Mouse (Mus musculus): Measurements from ENCODE around the gene Tcf23. TPM values are rescaled to one million over a fixed set of nuclear protein-coding genes. Genes with fewer than 3 reads are reported as not detected.
A peak's percentile ranks its signal among the peaks of the same experiment; 100 is the strongest.

Gene Tcf23
- polyA plus RNA-seq, 1 experiment from 2014 or later = 0.08 TPM

DNA sequence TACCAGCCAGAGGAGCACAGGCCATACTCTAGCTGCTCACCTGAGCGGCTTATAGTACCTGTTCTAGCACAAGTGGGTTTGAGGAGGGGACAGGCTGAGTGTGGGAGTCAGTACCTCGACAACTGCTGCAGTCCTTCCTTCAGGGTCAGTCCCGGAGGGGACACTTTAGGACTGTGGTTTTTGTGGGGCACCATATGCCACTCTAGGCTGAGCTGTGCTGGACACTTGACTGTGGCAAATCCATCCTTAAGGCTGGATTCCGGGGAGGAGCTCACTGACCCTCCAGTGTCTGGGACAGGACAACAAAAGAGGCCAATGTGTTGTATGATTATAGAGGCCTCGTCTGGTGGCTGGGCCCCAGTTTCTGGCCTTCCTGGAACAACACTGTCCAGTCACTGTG lies 15.9 kb upstream of the Tcf23 start:
- ATAC-seq (ENCODE audit: low FRiP score, low TSS enrichment) (no peak), DNase-seq (no peak)
- 84% methylated on average over 5 of the region's 5 CpGs for WGBS
- no peaks in the 10 kb centered on the region for H3K27me3 ChIP-seq (ENCODE audit: control insufficient read depth, insufficient read depth, low read length)
- peaks cover 14% of the 10 kb centered on the region for H3K4me1 ChIP-seq (ENCODE audit: control insufficient read depth, insufficient read depth, low read length)
- peaks cover 46% of the 10 kb centered on the region for H3K36me3 ChIP-seq (ENCODE audit: control insufficient read depth, insufficient read depth, low read length)
- no peak overlapping the region for H3K27ac ChIP-seq (replicated peaks; ENCODE audit: low read depth, low read length)
- no peak overlapping the region for H3K4me3 ChIP-seq (replicated peaks; ENCODE audit: low read depth, low read length)
- no peak overlapping the region for H3K9ac ChIP-seq (replicated peaks; ENCODE audit: low read length)
- H3K4me2 ChIP-seq (ENCODE audit: low read length) = no peak overlapping the region
- H3K9me3 ChIP-seq (ENCODE audit: control insufficient read depth, low read length) = no peaks in the 10 kb centered on the region

DNA sequence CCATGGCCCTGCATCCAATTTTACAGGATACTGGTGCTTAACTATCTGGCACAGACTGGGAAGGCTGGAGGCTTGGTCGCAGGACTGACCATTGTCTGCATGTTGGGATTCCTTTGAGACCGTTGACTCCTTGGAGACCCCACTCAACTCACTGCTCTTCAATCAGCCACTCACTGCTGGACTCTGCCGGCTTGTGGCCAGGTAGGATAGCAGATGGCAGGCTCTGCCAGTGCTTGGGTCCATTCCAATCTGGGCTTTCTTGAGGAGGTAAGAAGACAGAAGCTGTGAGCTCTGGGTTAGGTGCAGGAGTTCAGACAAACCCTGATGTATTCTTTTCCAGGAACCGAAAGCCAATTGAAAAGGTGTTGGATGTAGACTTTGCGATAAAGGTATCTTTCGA lies 14.4 kb upstream of the Tcf23 start:
- no peak for ATAC-seq (ENCODE audit: low FRiP score, low TSS enrichment)
- H3K4me2 ChIP-seq (ENCODE audit: low read length) = no peak overlapping the region
- no peak overlapping the region for H3K4me3 ChIP-seq (replicated peaks; ENCODE audit: low read depth, low read length)
- H3K27ac ChIP-seq (replicated peaks; ENCODE audit: low read depth, low read length) = no peak overlapping the region
- peaks cover 28% of the 10 kb centered on the region for H3K4me1 ChIP-seq (ENCODE audit: control insufficient read depth, insufficient read depth, low read length)
- no peaks in the 10 kb centered on the region for H3K9me3 ChIP-seq (ENCODE audit: control insufficient read depth, low read length)
- H3K27me3 ChIP-seq (ENCODE audit: control insufficient read depth, insufficient read depth, low read length) = no peaks in the 10 kb centered on the region
- no peak for DNase-seq
- peaks cover 59% of the 10 kb centered on the region for H3K36me3 ChIP-seq (ENCODE audit: control insufficient read depth, insufficient read depth, low read length)
- no peak overlapping the region for H3K9ac ChIP-seq (replicated peaks; ENCODE audit: low read length)
- 96% methylated on average over 6 of the region's 6 CpGs for WGBS

DNA sequence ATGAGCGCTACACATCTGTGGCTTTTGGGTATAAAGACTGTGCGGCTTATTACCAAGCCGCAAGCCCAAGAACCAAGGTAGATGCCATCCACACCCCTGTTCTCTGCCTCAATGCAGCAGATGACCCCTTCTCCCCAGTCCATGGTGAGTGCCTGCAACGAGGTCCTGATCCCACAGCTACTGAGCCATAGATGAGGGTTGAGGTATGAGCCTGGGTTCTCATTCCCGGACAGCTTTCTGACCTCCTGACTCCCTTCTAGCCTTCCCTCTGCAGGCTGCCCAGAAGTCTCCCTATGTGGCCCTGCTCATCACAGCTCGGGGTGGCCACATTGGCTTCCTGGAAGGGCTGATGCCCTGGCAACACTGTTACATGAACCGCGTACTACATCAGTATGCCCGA lies 13.9 kb upstream of the Tcf23 start:
- ATAC-seq (ENCODE audit: low FRiP score, low TSS enrichment) (no peak), DNase-seq (no peak)
- Histone ChIP-seq H3K4me2 (ENCODE audit: low read length) (no peak overlapping the region), H3K9me3 (ENCODE audit: control insufficient read depth, low read length) (no peaks in the 10 kb centered on the region), H3K27ac (replicated peaks; ENCODE audit: low read depth, low read length) (no peak overlapping the region), H3K27me3 (ENCODE audit: control insufficient read depth, insufficient read depth, low read length) (no peaks in the 10 kb centered on the region), H3K4me1 (ENCODE audit: control insufficient read depth, insufficient read depth, low read length) (peaks cover 27% of the 10 kb centered on the region), H3K4me3 (replicated peaks; ENCODE audit: low read depth, low read length) (no peak overlapping the region), H3K9ac (replicated peaks; ENCODE audit: low read length) (no peak overlapping the region), H3K36me3 (ENCODE audit: control insufficient read depth, insufficient read depth, low read length) (peaks cover 59% of the 10 kb centered on the region)
- 94% methylated on average over 9 of the region's 9 CpGs for WGBS

DNA sequence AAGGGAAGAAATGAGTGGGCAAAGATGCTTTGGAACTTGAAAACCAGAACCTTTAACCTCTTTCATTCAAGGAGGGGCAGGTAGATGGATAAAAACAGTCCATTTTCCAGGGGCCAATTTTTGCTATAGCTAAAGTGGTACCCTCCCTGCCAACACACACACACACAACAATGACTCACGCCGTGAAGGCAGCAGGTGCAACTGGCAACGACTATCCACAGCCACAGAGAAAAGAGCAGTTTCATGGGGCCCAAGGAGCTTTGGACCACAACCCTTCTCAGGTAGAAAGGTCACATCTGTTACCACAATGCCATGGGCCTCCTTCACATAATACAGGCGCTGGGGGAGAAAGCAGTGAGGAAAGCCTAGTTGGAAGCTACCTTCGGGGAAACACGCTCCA lies 12.7 kb upstream of the Tcf23 start:
- peaks cover 59% of the 10 kb centered on the region for H3K36me3 ChIP-seq (ENCODE audit: control insufficient read depth, insufficient read depth, low read length)
- no peaks in the 10 kb centered on the region for H3K9me3 ChIP-seq (ENCODE audit: control insufficient read depth, low read length)
- DNase-seq = no peak
- WGBS = 97% methylated on average over 6 of the region's 6 CpGs
- no peak overlapping the region for H3K9ac ChIP-seq (replicated peaks; ENCODE audit: low read length)
- H3K27ac ChIP-seq (replicated peaks; ENCODE audit: low read depth, low read length) = no peak overlapping the region
- H3K4me2 ChIP-seq (ENCODE audit: low read length) = no peak overlapping the region
- no peak for ATAC-seq (ENCODE audit: low FRiP score, low TSS enrichment)
- H3K27me3 ChIP-seq (ENCODE audit: control insufficient read depth, insufficient read depth, low read length) = no peaks in the 10 kb centered on the region
- no peak overlapping the region for H3K4me3 ChIP-seq (replicated peaks; ENCODE audit: low read depth, low read length)
- peaks cover 21% of the 10 kb centered on the region for H3K4me1 ChIP-seq (ENCODE audit: control insufficient read depth, insufficient read depth, low read length)

DNA sequence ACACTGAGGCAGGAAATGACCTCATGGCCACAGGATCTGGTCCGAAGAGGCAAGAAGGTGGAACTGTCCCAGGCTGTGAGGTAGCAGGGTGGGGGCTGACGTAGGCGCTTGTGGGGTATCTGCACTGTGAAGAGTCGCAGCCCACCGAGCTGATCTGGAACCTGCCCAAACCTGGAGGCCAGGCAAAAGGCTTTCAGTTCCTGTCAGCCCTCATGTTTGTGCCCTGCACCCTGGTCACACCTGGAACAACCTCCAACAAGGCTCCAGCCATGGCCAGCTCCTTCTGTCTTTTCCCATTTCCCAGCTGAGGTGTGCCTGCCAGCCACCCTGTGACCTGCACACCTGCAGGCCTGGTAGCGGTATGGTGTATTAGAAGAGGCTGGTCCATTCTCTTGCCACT lies 10.6 kb upstream of the Tcf23 start:
- 0 out of 2 replicates have a peak overlapping the region, but pooled peaks have one; percentile 8 for H3K4me2 ChIP-seq (ENCODE audit: low read length)
- H3K27me3 ChIP-seq (ENCODE audit: control insufficient read depth, insufficient read depth, low read length) = no peaks in the 10 kb centered on the region
- peaks cover 49% of the 10 kb centered on the region for H3K36me3 ChIP-seq (ENCODE audit: control insufficient read depth, insufficient read depth, low read length)
- no peak overlapping the region for H3K4me3 ChIP-seq (replicated peaks; ENCODE audit: low read depth, low read length)
- H3K9me3 ChIP-seq (ENCODE audit: control insufficient read depth, low read length) = no peaks in the 10 kb centered on the region
- WGBS = over 99% methylated on average over 6 of the region's 6 CpGs
- DNase-seq = no peak
- H3K4me1 ChIP-seq (ENCODE audit: control insufficient read depth, insufficient read depth, low read length) = peaks cover 21% of the 10 kb centered on the region
- H3K27ac ChIP-seq (replicated peaks; ENCODE audit: low read depth, low read length) = no peak overlapping the region
- H3K9ac ChIP-seq (replicated peaks; ENCODE audit: low read length) = no peak overlapping the region
- no peak for ATAC-seq (ENCODE audit: low FRiP score, low TSS enrichment)

DNA sequence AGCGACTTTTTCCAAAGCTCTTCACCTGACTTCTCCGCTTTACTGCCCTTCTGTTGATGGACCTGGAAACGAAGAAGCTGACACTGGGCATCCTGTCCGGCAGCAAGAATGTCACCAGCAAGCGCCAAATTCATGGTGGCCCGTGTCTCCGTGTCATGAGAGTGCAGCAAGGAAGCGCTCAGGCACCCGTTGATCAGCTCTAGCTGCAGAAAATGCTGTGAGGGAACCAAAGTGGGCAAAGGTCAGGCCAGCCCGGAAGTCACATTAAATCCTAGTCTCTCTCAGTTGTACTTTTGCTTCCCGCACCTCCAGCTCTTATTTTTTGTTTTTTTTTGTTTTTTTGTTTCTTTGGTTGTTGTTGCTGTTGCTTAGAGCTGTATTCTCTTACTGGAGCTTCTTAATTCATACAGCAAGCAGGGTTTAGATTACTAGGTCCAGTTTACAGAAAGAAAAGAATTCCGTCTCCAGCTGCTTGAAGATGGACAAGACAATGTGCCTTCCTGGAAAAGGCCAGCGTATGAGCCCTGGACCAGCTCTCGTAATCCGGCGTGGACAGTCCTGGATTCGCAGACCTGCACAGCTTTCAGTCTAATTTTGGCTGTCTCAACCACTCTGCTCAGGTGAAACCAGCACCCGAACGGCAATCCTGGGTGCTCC lies 9.1 kb upstream of the Tcf23 start:
- no peak for DNase-seq
- Histone ChIP-seq H3K9ac (replicated peaks; ENCODE audit: low read length) (peak overlapping the region; percentile 84), H3K4me3 (replicated peaks; ENCODE audit: low read depth, low read length) (peak overlapping the region; percentile 87), H3K4me2 (ENCODE audit: low read length) (peak overlapping the region; percentile 90), H3K4me1 (ENCODE audit: control insufficient read depth, insufficient read depth, low read length) (peaks cover 21% of the 10 kb centered on the region), H3K27me3 (ENCODE audit: control insufficient read depth, insufficient read depth, low read length) (no peaks in the 10 kb centered on the region), H3K36me3 (ENCODE audit: control insufficient read depth, insufficient read depth, low read length) (peaks cover 34% of the 10 kb centered on the region), H3K27ac (replicated peaks; ENCODE audit: low read depth, low read length) (peak overlapping the region; percentile 82), H3K9me3 (ENCODE audit: control insufficient read depth, low read length) (no peaks in the 10 kb centered on the region)
- no peak for ATAC-seq (ENCODE audit: low FRiP score, low TSS enrichment)
- WGBS = 40% methylated on average over 19 of the region's 19 CpGs

DNA sequence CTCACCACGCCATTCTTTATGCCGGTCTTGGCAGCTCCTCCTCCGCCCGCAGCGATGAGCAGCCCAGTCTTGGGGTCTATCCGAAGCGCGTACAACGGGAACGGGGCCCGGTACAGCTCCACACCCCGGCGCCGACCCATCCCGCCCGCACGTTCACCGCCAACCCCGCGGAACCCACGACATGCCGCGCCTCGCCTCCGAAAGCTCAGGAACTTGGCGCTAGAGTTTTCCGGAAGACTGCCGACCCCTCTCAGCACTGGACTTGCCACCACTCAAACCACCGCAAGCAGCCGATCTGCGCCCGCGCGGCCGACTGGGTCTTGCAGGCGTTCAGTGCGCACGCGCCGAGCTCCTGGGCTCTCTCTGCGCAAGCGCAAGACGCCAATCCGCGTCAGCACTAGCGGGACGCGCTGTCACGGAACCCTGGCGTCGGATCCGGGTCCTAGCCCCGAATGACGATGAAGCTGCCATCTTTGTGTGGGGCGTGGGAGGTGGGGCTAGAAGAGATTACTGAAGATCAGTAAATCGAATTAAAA lies 8.4 kb upstream of the Tcf23 start, which contains the start of gene Preb:
Preb (minus strand) TSS at position 396 of the 536 bp plus-strand sequence.
- WGBS = under 1% methylated on average over 56 of the region's 56 CpGs

DNA sequence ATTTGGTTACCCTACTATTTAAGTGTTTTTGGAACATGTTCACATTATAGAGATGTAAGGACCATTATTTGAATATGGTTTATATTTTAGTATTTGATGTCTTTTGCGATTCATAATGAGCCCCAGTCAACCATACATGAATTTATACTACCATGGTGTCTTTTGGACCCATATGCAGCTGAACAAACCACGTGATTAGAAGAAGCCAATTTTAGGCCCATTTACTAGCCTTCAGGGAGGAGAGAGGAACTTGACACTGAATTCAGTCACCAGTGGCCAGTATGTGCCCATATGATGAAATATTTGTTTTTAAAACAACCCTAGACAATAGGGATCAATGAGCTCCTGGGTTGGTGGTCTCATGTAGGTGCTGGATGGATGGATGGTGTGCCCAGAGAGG lies 7.6 kb upstream of the Tcf23 start:
- H3K27me3 ChIP-seq (ENCODE audit: control insufficient read depth, insufficient read depth, low read length) = no peaks in the 10 kb centered on the region
- 90% methylated on average over 2 of the region's 2 CpGs for WGBS
- no peak overlapping the region for H3K4me3 ChIP-seq (replicated peaks; ENCODE audit: low read depth, low read length)
- H3K36me3 ChIP-seq (ENCODE audit: control insufficient read depth, insufficient read depth, low read length) = peaks cover 19% of the 10 kb centered on the region
- H3K9ac ChIP-seq (replicated peaks; ENCODE audit: low read length) = no peak overlapping the region
- DNase-seq = no peak
- peaks cover 21% of the 10 kb centered on the region for H3K4me1 ChIP-seq (ENCODE audit: control insufficient read depth, insufficient read depth, low read length)
- ATAC-seq (ENCODE audit: low FRiP score, low TSS enrichment) = no peak
- peak overlapping the region; percentile 90 for H3K4me2 ChIP-seq (ENCODE audit: low read length)
- no peaks in the 10 kb centered on the region for H3K9me3 ChIP-seq (ENCODE audit: control insufficient read depth, low read length)
- peak overlapping the region; percentile 65; the same call in 1 of the 2 replicates for H3K27ac ChIP-seq (replicated peaks; ENCODE audit: low read depth, low read length)

More for the DNA sequence above, 8.4 kb upstream of the Tcf23 start, which contains the start of gene Preb:
- Histone ChIP-seq H3K27me3 (ENCODE audit: control insufficient read depth, insufficient read depth, low read length) (no peaks in the 10 kb centered on the region), H3K9ac (replicated peaks; ENCODE audit: low read length) (peak within 1 kb of the TSS; percentile 84), H3K4me3 (replicated peaks; ENCODE audit: low read depth, low read length) (peak within 1 kb of the TSS; percentile 87), H3K36me3 (ENCODE audit: control insufficient read depth, insufficient read depth, low read length) (peaks cover 27% of the 10 kb centered on the region), H3K27ac (replicated peaks; ENCODE audit: low read depth, low read length) (peak within 1 kb of the TSS; percentile 82), H3K9me3 (ENCODE audit: control insufficient read depth, low read length) (no peaks in the 10 kb centered on the region), H3K4me2 (ENCODE audit: low read length) (peak within 1 kb of the TSS; percentile 90), H3K4me1 (ENCODE audit: control insufficient read depth, insufficient read depth, low read length) (peaks cover 21% of the 10 kb centered on the region)
- DNase-seq (peak; percentile 100), ATAC-seq (ENCODE audit: low FRiP score, low TSS enrichment) (peak; percentile 96)

Measured in midbrain, embryonic 14.5 days (tissue).